In the genomic region with DNA sequence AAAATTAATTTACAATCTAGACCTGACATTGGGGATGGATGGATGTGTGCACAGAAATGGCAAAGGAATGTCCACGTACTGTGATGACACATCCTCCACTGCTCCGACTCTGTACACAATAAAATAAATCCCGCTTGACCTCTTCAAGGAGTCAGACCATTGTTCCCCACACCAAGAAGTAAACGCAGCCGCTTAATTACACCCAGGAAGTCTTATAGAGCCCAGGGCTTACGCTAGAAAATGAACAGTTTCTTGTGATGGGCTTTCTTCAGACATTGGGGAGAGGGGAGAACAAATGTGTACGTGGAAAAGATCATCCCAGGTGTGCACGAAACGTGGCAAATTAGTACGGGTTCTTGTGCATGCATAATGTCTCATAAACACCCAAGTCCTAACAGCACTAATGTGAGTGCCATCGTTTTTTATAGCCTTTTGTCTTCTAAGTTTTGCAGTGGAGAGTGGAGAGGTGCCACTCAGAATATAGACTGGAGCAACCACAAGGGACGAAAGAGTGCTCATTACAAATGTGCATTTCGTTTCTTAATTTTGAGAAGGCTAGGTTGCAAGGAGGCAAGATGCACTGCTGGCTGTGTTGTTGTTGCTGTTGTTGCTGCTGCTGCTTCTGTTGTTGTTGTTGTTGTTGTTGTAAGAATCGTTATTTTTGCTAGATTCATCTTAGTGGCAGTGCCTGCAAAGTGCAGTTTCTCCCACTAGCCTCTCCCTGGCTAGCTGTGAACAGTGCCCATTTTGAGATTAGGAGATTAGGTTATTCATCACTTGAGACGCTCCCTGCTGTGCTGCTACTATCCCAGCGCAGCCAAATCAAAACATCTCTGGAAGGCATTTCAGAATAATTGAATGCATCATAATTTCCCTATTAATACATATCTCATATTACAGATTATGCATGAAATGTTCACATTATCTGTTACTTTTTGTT, we compare ENCODE assay signal across 15 mouse cellular contexts.
DNase-seq lines count a peak whose midpoint lies in the region; ATAC-seq and TF ChIP-seq lines count a peak whose summit lies in the region.
"Had no signal": no experiment of that assay in that cellular context is flagged by ENCODE, and none has a peak within 500 bp of the region (broad histone marks: within the 10 kb centered on the region; RNA-seq: fewer than 3 reads in every experiment).

No protein-coding gene starts in this region.

- TF ChIP-seq CTCF in layer of hippocampus, adult 2 months (conservative IDR thresholded peaks at IDR 0.05): no peak

- no peaks in the 10 kb centered on the region for H3K27me3 ChIP-seq in forebrain, embryonic 16.5 days (replicated peaks; ENCODE audit: control insufficient read depth, insufficient read depth, low read length)
- no peaks in the 10 kb centered on the region for H3K27me3 ChIP-seq in midbrain, embryonic 12.5 days
- no peaks in the 10 kb centered on the region for H3K27me3 ChIP-seq in intestine, embryonic 15.5 days (replicated peaks)
- H3K27me3 ChIP-seq: embryonic facial prominence, embryonic 15.5 days; liver, embryonic 15.5 days had no signal

- no peak for ATAC-seq in forebrain, embryonic 16.5 days
- no peak for ATAC-seq in midbrain, embryonic 12.5 days (ENCODE audit: low FRiP score, low read depth)
- no peak for ATAC-seq in intestine, embryonic 15.5 days
- ATAC-seq: activated CD4-positive, CD25-positive, alpha-beta regulatory T cell, adult 4 months had no signal

- H3K36me3 ChIP-seq in forebrain, embryonic 16.5 days (ENCODE audit: control insufficient read depth, insufficient read depth): no peaks in the 10 kb centered on the region
- no peaks in the 10 kb centered on the region for H3K36me3 ChIP-seq in midbrain, embryonic 12.5 days
- no peaks in the 10 kb centered on the region for H3K36me3 ChIP-seq in intestine, embryonic 15.5 days
- H3K36me3 ChIP-seq: embryonic facial prominence, embryonic 15.5 days; heart, embryonic 10.5 days; liver, embryonic 15.5 days had no signal

- H3K9ac ChIP-seq in forebrain, embryonic 16.5 days (replicated peaks; ENCODE audit: low read depth, low read length): peak overlapping the region; percentile 42
- no peak overlapping the region for H3K9ac ChIP-seq in midbrain, embryonic 12.5 days (replicated peaks)
- H3K9ac ChIP-seq in intestine, embryonic 15.5 days: no peak overlapping the region
- H3K9ac ChIP-seq: embryonic facial prominence, embryonic 15.5 days; liver, embryonic 15.5 days had no signal

- H3K9me3 ChIP-seq in forebrain, embryonic 16.5 days (ENCODE audit: control insufficient read depth, low read length): no peaks in the 10 kb centered on the region
- H3K9me3 ChIP-seq in midbrain, embryonic 12.5 days: no peaks in the 10 kb centered on the region
- no peaks in the 10 kb centered on the region for H3K9me3 ChIP-seq in intestine, embryonic 15.5 days
- H3K9me3 ChIP-seq: embryonic facial prominence, embryonic 15.5 days; heart, embryonic 10.5 days; liver, embryonic 15.5 days had no signal

- H3K27ac ChIP-seq in layer of hippocampus, adult 2 months: peak overlapping the region; percentile 96
- peak overlapping the region; percentile 93 for H3K27ac ChIP-seq in forebrain, embryonic 16.5 days (ENCODE audit: low read length)
- H3K27ac ChIP-seq in midbrain, embryonic 12.5 days (replicated peaks): peak overlapping the region; percentile 69
- no peak overlapping the region for H3K27ac ChIP-seq in intestine, embryonic 15.5 days
- H3K27ac ChIP-seq: embryonic facial prominence, embryonic 15.5 days; heart, embryonic 10.5 days; liver, embryonic 15.5 days; macrophage had no signal

- 8% methylated on average over 16 of the region's 16 CpGs for WGBS in forebrain, embryonic 16.5 days
- WGBS in midbrain, embryonic 12.5 days: 27% methylated on average over 16 of the region's 16 CpGs
- 59% methylated on average over 16 of the region's 16 CpGs for WGBS in intestine, embryonic 15.5 days

- peak overlapping the region; percentile 8 for H3K4me2 ChIP-seq in forebrain, embryonic 16.5 days (ENCODE audit: low read length)
- peak overlapping the region; percentile 32 for H3K4me2 ChIP-seq in midbrain, embryonic 12.5 days (replicated peaks)
- H3K4me2 ChIP-seq in intestine, embryonic 15.5 days (replicated peaks): no peak overlapping the region
- H3K4me2 ChIP-seq: liver, embryonic 15.5 days had no signal

- peaks cover 39% of the 10 kb centered on the region for H3K4me1 ChIP-seq in forebrain, embryonic 16.5 days (replicated peaks; ENCODE audit: control insufficient read depth, insufficient read depth, low read length)
- peaks cover 38% of the 10 kb centered on the region for H3K4me1 ChIP-seq in midbrain, embryonic 12.5 days
- no peaks in the 10 kb centered on the region for H3K4me1 ChIP-seq in intestine, embryonic 15.5 days (replicated peaks)
- H3K4me1 ChIP-seq: embryonic facial prominence, embryonic 15.5 days; heart, embryonic 10.5 days; liver, embryonic 15.5 days had no signal

- DNase-seq in layer of hippocampus, adult 2 months (ENCODE audit: low spot score in 2 of 2): no peak
- no peak for DNase-seq in layer of hippocampus, postnatal 14 days (ENCODE audit: low spot score in 2 of 2)
- DNase-seq in retina, embryonic 14.5 days (ENCODE audit: low spot score): peak; percentile 43
- DNase-seq in lung, postnatal 14 days: no peak
- no peak for DNase-seq in adrenal gland, postnatal 4 days (ENCODE audit: low spot score in 2 of 2)
- DNase-seq: cerebellum, adult 9-10 months; layer of hippocampus, adult 9-11 months had no signal

- H3K4me3 ChIP-seq in layer of hippocampus, adult 2 months: no peak overlapping the region
- H3K4me3 ChIP-seq in forebrain, embryonic 16.5 days (replicated peaks; ENCODE audit: low read length): no peak overlapping the region
- H3K4me3 ChIP-seq in midbrain, embryonic 12.5 days: no peak overlapping the region
- H3K4me3 ChIP-seq in intestine, embryonic 15.5 days (replicated peaks): no peak overlapping the region
- H3K4me3 ChIP-seq: embryonic facial prominence, embryonic 15.5 days; heart, embryonic 10.5 days; liver, embryonic 15.5 days had no signal
